Mouse (Mus musculus) liver, embryonic 15.5 days (tissue): Measurements from ENCODE around the gene Ndufb4. TPM values are rescaled to one million over a fixed set of nuclear protein-coding genes. Genes with fewer than 3 reads are reported as not detected.

Source experiments
- ATAC-seq: fragments of 200-750 bp; cut with Nextera tagmentation; 2 replicates; pipeline ENCODE4 v1.8.0; 2017; ENCODE audit warnings: moderate number of reproducible peaks, mild to moderate bottlenecking, moderate library complexity; ENCODE audit not compliant: insufficient read depth
- H3K27ac ChIP-seq: fragments of 300-500 bp; sonication (generic); replicated peaks from 2 replicates; pipeline ENCODE4 v1.5.1; 2015; ENCODE audit warnings: mild to moderate bottlenecking, inconsistent platforms
- H3K27me3 ChIP-seq: fragments of 300-500 bp; sonication (generic); 2 replicates; pipeline ENCODE4 v1.6.1; 2015; ENCODE audit warnings: mild to moderate bottlenecking, inconsistent platforms
- H3K36me3 ChIP-seq: fragments of 300-500 bp; sonication (generic); replicated peaks from 2 replicates; pipeline ENCODE4 v1.6.1; 2015; ENCODE audit warnings: moderate library complexity, mild to moderate bottlenecking, inconsistent platforms
- H3K4me1 ChIP-seq: fragments of 300-500 bp; sonication (generic); replicated peaks from 2 replicates; pipeline ENCODE4 v1.6.1; 2015; ENCODE audit warnings: inconsistent platforms
- H3K4me2 ChIP-seq: fragments of 300-500 bp; sonication (generic); 2 replicates; pipeline ENCODE4 v1.6.1; 2015; ENCODE audit warnings: moderate library complexity, mild to moderate bottlenecking, inconsistent platforms
- H3K4me3 ChIP-seq: fragments of 300-500 bp; sonication (generic); replicated peaks from 2 replicates; pipeline ENCODE4 v1.5.1; 2015; ENCODE audit warnings: mild to moderate bottlenecking, inconsistent platforms
- H3K9ac ChIP-seq: fragments of 300-500 bp; sonication (generic); 2 replicates; pipeline ENCODE4 v1.6.1; 2015; ENCODE audit warnings: moderate library complexity, mild to moderate bottlenecking, inconsistent platforms
- H3K9me3 ChIP-seq: fragments of 300-500 bp; sonication (generic); replicated peaks from 2 replicates; pipeline ENCODE4 v1.6.1; 2016; ENCODE audit warnings: inconsistent platforms
- WGBS: fragments of 180-500 bp; shearing (Covaris S2); methylation state at CpG from one replicate; pipeline ENCODE4 v1.1.7; 2015; ENCODE audit warnings: mixed read lengths; ENCODE audit not compliant: insufficient replicate concordance; 5-methylcytosine and 5-hydroxymethylcytosine counted together
- polyA plus RNA-seq: library from polyadenylated mRNA; unstranded; fragments of >200 nt; fragmentation: Nextera tagmentation; extraction: Ambion mirVana; gene quantifications from 2 replicates; pipeline ENCODE4 v1.2.1, GENCODE M21; 2015

Ndufb4 gene
- polyA plus RNA-seq, 1 experiment from 2014 or later = 31.8 TPM

DNA sequence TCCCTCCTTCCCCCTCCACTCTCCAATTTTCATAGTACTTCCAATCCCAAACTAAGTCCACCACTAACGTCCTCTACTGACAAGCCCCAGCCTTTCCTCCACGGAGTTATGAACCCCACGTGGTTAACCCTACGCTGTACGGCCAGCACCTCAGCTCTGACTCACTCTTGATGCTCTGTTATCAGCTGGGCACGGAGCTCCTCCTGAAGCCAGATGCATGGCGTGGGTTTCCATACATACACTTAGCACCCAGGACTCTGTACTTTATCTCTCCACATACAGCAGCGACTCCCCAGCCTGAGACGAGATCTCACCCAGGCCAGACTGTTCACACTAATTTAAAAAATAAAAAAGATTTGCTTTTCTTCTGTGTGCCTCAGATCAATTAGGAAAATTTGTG lies 19.7 kb downstream of the Ndufb4 start:
- WGBS = 30% methylated on average over 9 of the region's 9 CpGs

GRCm38 (mm10) chr16:37629011-37629410 lies 25.2 kb downstream of the Ndufb4 start:
- Histone ChIP-seq H3K4me2 (no peak overlapping the region), H3K27me3 (no peaks in the 10 kb centered on the region), H3K27ac (no peak overlapping the region), H3K36me3 (no peaks in the 10 kb centered on the region; the same call in none of the 2 replicates), H3K9ac (no peak overlapping the region), H3K4me1 (no peaks in the 10 kb centered on the region), H3K4me3 (no peak overlapping the region), H3K9me3 (no peaks in the 10 kb centered on the region)
- no peak for ATAC-seq
- 76% methylated on average over 7 of the region's 7 CpGs for WGBS

More for the DNA sequence above, 19.7 kb downstream of the Ndufb4 start:
- H3K27ac ChIP-seq = no peak overlapping the region
- H3K4me1 ChIP-seq = no peaks in the 10 kb centered on the region
- no peaks in the 10 kb centered on the region; the same call in none of the 2 replicates for H3K36me3 ChIP-seq
- H3K27me3 ChIP-seq = no peaks in the 10 kb centered on the region
- H3K9ac ChIP-seq = no peak overlapping the region
- peak; percentile 79 for ATAC-seq
- H3K4me3 ChIP-seq = no peak overlapping the region
- peak overlapping the region; percentile 35 for H3K4me2 ChIP-seq
- no peaks in the 10 kb centered on the region for H3K9me3 ChIP-seq

DNA sequence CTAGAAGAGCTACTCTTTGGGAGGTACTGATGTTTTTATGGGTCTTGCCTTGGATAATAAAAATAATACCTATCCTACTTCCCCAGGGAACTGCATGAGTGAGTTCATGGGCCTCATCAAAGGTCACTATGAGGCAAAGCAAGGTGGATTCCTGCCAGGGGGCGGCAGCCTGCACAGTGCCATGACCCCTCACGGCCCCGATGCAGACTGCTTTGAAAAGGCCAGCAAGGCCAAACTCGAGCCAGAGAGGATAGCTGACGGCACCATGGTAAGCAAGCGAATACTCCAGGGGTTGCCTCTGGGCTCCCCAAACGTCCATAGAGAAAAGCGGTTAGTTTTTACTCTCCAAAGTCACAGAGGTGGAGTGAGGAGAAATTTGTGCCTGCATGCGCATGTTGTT lies 25.9 kb downstream of the Ndufb4 start:
- Histone ChIP-seq H3K4me3 (no peak overlapping the region), H3K27ac (no peak overlapping the region), H3K9ac (no peak overlapping the region), H3K9me3 (no peaks in the 10 kb centered on the region), H3K4me2 (no peak overlapping the region), H3K4me1 (no peaks in the 10 kb centered on the region), H3K36me3 (no peaks in the 10 kb centered on the region; the same call in none of the 2 replicates), H3K27me3 (no peaks in the 10 kb centered on the region)
- 72% methylated on average over 9 of the region's 9 CpGs for WGBS
- no peak for ATAC-seq

- Histone ChIP-seq H3K27ac (no peak overlapping the region), H3K36me3 (no peaks in the 10 kb centered on the region; the same call in none of the 2 replicates)
- 44% methylated on average over 4 of the region's 4 CpGs for WGBS
Observed at GRCm38 (mm10) chr16:37626388-37626949, 27.8 kb downstream of the Ndufb4 start.

GRCm38 (mm10) chr16:37622919-37623318 lies 31.3 kb downstream of the Ndufb4 start:
- H3K9me3 ChIP-seq = no peaks in the 10 kb centered on the region
- H3K27me3 ChIP-seq = no peaks in the 10 kb centered on the region
- WGBS = 62% methylated on average over 5 of the region's 5 CpGs
- no peak overlapping the region for H3K9ac ChIP-seq
- no peak for ATAC-seq
- no peak overlapping the region for H3K4me3 ChIP-seq
- no peaks in the 10 kb centered on the region for H3K36me3 ChIP-seq
- H3K4me2 ChIP-seq = no peak overlapping the region
- no peaks in the 10 kb centered on the region for H3K4me1 ChIP-seq
- no peak overlapping the region for H3K27ac ChIP-seq

More at GRCm38 (mm10) chr16:37626388-37626949, 27.8 kb downstream of the Ndufb4 start:
- ATAC-seq = no peak
- no peak overlapping the region for H3K4me3 ChIP-seq
- H3K27me3 ChIP-seq = no peaks in the 10 kb centered on the region
- no peak overlapping the region for H3K9ac ChIP-seq
- H3K4me1 ChIP-seq = no peaks in the 10 kb centered on the region
- H3K4me2 ChIP-seq = no peak overlapping the region
- no peaks in the 10 kb centered on the region for H3K9me3 ChIP-seq

GRCm38 (mm10) chr16:37622403-37622802 lies 31.9 kb downstream of the Ndufb4 start:
- Histone ChIP-seq H3K4me2 (no peak overlapping the region), H3K9ac (no peak overlapping the region), H3K27ac (no peak overlapping the region), H3K36me3 (no peaks in the 10 kb centered on the region), H3K9me3 (no peaks in the 10 kb centered on the region), H3K4me1 (no peaks in the 10 kb centered on the region), H3K27me3 (no peaks in the 10 kb centered on the region), H3K4me3 (no peak overlapping the region)
- ATAC-seq = no peak
- WGBS = 48% methylated on average over 3 of the region's 3 CpGs

DNA sequence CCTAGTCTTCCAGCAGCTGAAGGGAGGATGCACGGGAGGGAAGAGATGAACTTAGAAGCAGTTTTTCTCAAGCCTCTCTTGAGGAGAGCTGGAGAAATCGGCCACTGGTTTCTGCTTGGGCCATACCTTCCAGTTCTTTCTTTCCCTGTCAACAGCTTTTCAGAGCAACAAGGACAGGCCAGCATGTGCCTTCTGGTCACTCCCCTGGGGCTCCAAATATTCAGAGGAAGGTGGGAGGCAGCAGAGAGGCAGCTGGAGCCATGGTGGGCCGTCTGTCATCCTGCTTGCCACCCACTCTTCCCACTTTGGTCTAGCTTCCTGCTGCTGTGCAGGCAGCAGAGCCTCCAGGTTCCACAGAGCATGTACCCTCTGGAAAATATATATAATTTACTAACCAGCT lies 36.6 kb downstream of the Ndufb4 start:
- ATAC-seq = no peak
- no peaks in the 10 kb centered on the region for H3K4me1 ChIP-seq
- H3K4me2 ChIP-seq = no peak overlapping the region
- no peak overlapping the region for H3K27ac ChIP-seq
- no peak overlapping the region for H3K9ac ChIP-seq
- H3K4me3 ChIP-seq = no peak overlapping the region
- H3K27me3 ChIP-seq = no peaks in the 10 kb centered on the region
- 49% methylated on average over 3 of the region's 3 CpGs for WGBS
- 0 out of 2 replicates have a peak, but pooled peaks cover 3% of the 10 kb centered on the region for H3K36me3 ChIP-seq
- H3K9me3 ChIP-seq = no peaks in the 10 kb centered on the region

GRCm38 (mm10) chr16:37616104-37616503 lies 38.1 kb downstream of the Ndufb4 start:
- no peak overlapping the region for H3K9ac ChIP-seq
- no peak overlapping the region for H3K4me2 ChIP-seq
- 60% methylated on average over 8 of the region's 8 CpGs for WGBS
- H3K27me3 ChIP-seq = no peaks in the 10 kb centered on the region
- H3K9me3 ChIP-seq = no peaks in the 10 kb centered on the region
- no peak overlapping the region for H3K27ac ChIP-seq
- ATAC-seq = no peak
- H3K4me3 ChIP-seq = no peak overlapping the region
- 0 out of 2 replicates have a peak, but pooled peaks cover 3% of the 10 kb centered on the region for H3K36me3 ChIP-seq
- no peaks in the 10 kb centered on the region for H3K4me1 ChIP-seq

DNA sequence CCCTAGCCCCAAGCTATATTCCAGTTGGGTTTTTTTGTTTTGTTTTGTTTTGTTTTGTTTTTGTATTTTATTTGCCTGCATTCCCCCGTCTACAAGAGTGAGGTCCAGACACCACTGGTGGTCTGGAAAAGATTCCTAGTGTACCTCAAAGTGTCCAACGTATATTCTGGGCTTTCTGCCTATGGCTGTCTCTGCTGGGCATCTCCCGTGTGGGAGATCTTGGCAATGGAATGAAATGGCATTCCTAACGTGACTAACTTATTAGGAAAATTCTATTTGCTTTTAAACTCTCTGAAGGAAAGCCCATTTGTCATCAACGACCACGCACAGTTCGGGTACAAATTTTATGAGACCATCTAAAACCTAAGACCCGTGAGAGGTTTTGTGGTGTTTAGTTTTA lies 38.8 kb downstream of the Ndufb4 start:
- H3K4me2 ChIP-seq = no peak overlapping the region
- H3K36me3 ChIP-seq = 0 out of 2 replicates have a peak, but pooled peaks cover 3% of the 10 kb centered on the region
- 61% methylated on average over 8 of the region's 8 CpGs for WGBS

GRCm38 (mm10) chr16:37614540-37614939 lies 39.7 kb downstream of the Ndufb4 start:
- ATAC-seq = no peak
- H3K4me3 ChIP-seq = no peak overlapping the region
- H3K9me3 ChIP-seq = no peaks in the 10 kb centered on the region
- no peaks in the 10 kb centered on the region for H3K4me1 ChIP-seq
- no peak overlapping the region for H3K9ac ChIP-seq
- H3K27ac ChIP-seq = no peak overlapping the region
- 0 out of 2 replicates have a peak, but pooled peaks cover 3% of the 10 kb centered on the region for H3K36me3 ChIP-seq
- 75% methylated on average over 9 of the region's 9 CpGs for WGBS
- no peak overlapping the region for H3K4me2 ChIP-seq
- no peaks in the 10 kb centered on the region for H3K27me3 ChIP-seq

More for the DNA sequence above, 38.8 kb downstream of the Ndufb4 start:
- ATAC-seq = no peak
- H3K27ac ChIP-seq = no peak overlapping the region
- H3K27me3 ChIP-seq = no peaks in the 10 kb centered on the region
- H3K9me3 ChIP-seq = no peaks in the 10 kb centered on the region
- H3K4me1 ChIP-seq = no peaks in the 10 kb centered on the region
- no peak overlapping the region for H3K9ac ChIP-seq
- no peak overlapping the region for H3K4me3 ChIP-seq

DNA sequence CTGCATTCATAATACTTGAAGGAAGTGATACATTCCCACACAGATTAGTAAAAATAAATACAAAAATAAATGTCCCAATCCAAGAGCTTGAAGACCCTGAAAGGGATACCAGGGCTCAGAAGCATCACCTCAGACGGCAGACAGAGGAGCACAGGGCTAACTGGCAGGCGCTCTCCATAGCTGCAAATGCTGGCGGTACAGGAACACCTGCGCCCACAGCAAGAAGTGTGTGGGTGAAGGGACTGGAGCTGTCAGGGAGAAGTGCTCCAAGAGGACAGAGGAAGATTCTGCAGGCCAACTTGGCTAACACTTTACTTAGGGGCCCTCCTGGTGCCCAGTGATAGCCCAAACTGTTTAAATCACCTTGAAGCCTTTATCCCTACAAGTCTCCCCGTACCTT lies 42.2 kb downstream of the Ndufb4 start:
- Histone ChIP-seq H3K9ac (no peak overlapping the region), H3K4me3 (no peak overlapping the region), H3K27me3 (no peaks in the 10 kb centered on the region), H3K27ac (no peak overlapping the region), H3K4me1 (no peaks in the 10 kb centered on the region), H3K36me3 (0 out of 2 replicates have a peak, but pooled peaks cover 3% of the 10 kb centered on the region), H3K4me2 (no peak overlapping the region), H3K9me3 (no peaks in the 10 kb centered on the region)
- no peak for ATAC-seq
- WGBS = 68% methylated on average over 5 of the region's 5 CpGs

GRCm38 (mm10) chr16:37611072-37611471 lies 43.2 kb downstream of the Ndufb4 start:
- Histone ChIP-seq H3K4me1 (no peaks in the 10 kb centered on the region), H3K4me3 (no peak overlapping the region), H3K9me3 (no peaks in the 10 kb centered on the region), H3K4me2 (no peak overlapping the region), H3K36me3 (0 out of 2 replicates have a peak, but pooled peaks cover 3% of the 10 kb centered on the region), H3K27me3 (no peaks in the 10 kb centered on the region), H3K9ac (no peak overlapping the region), H3K27ac (no peak overlapping the region)
- ATAC-seq = no peak
- 65% methylated on average over 7 of the region's 7 CpGs for WGBS
